Mouse (Mus musculus) telencephalon, adult 2 months (tissue): ENCODE measurements around the gene Rprd2.

Experiments used
- DNase-seq: peaks from one replicate; pipeline ENCODE4 v3.0.0-alpha.2; 2011; ENCODE audit warnings: low read depth, low spot score

Rprd2 gene

GRCm38 (mm10) chr3:95739353-95740104 is 79.1 kb downstream of the Rprd2 start, which contains the start of gene Ecm1:
Gene Ecm1, minus strand, starts transcription at chr3:95739569.
- DNase-seq: peak; percentile 32

DNA sequence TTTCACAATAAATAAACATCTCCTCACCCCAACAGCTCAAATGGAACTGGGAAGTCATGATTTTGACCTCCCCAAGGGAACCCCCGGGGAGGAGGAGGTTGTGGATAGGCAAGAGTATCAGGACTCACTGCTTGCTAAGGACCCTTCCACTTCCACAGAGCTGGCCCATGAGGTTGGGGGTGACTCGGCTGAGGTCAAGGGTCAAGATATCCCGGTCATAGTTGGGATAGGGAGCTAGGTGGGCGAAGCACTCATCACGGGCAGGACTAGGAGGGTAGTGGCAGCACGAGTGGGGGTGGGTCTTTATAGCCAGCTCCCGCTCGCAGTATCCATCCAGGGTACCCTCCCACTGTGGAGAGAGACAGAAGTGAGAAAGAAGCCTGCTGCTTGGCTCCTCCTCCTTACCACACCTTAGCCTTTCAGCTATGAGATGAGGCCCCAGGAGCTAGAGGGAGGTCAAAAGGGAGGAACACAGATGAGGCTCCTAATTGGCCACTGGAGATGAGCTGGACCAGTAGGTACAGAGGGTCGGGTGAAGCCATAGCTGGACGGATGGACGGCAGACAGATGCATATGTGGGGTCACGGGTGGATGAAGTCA is 83.5 kb downstream of the Rprd2 start:
- no peak for DNase-seq

DNA sequence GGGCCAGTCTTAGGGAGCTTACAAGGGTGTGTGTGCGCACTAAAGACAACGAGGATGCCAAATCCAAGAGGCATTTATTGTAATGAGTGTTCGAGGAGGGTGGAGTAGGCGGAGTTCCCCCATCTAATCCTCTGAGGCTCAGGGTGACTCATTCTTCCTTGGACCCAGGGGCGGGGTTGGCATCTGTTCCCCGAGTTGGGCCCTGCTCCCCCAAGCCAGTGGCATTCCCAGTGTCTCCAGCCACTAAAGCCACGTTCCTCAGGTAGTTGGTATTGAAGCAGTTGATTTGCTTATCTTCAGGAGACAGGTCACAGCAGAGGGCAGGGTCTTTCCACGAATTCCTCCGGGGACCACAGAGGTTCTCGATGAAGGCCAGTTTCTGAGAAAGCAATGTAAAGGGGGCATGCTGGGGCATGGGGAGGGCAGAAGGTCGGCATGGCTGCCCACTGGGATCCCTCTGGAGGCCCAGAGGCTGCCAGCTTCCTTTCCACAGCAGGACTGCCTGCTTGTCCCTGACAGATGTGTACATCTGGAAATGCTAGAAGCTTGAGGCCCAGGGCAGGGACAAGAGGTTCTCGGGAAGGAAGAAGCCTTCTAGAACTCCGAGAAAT is 84.5 kb downstream of the Rprd2 start:
- DNase-seq: no peak

GRCm38 (mm10) chr3:95732744-95733521 is 85.7 kb downstream of the Rprd2 start:
- DNase-seq: no peak

DNA sequence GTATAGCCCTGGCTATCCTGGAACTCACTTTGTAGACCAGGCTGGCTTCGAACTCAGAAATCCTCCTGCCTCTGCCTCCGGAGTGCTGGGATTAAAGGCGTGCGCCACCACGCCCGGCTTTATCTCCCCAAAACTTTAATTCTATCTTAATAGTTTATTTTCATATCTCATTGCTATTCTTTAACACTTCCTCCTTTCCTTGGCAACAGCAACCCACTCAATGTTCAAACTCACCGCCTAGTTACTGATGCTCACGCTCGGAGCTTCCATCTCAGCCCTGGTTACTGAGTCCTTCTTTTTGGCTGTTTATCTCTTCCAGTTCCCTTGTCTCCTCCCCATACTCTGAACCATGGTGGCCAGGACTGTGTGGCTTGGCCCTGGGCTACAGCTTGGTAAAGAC is 86.4 kb downstream of the Rprd2 start:
- no peak for DNase-seq

GRCm38 (mm10) chr3:95731802-95732201 is 86.9 kb downstream of the Rprd2 start:
- no peak for DNase-seq

DNA sequence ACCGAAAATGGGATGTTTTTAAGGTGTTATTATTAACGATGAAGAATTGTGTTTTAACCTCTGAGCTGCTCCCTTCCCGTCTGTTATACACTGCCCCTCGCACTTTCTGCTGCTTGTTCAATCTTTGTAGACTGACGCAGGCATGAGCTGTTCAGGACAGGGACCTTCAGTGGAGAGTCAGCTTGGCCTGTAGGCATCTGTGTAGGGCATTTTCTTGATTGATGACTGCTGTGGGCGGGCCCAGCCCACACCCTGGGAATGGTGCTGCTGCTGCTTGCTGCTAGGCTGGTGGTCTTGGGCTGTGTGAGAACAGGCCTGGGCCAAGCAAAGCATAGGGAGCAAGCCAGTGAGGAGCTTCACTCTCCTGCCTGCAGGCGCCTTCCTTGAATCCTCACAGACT is 88.2 kb downstream of the Rprd2 start:
- no peak for DNase-seq

GRCm38 (mm10) chr3:95728906-95729305 is 89.8 kb downstream of the Rprd2 start:
- no peak for DNase-seq

GRCm38 (mm10) chr3:95726696-95727358 is 91.8 kb downstream of the Rprd2 start:
- DNase-seq: no peak

- no peak for DNase-seq
These were observed 92.8 kb downstream of the Rprd2 start for GRCm38 (mm10) chr3:95725863-95726262.

GRCm38 (mm10) chr3:95722386-95722785 is 96.3 kb downstream of the Rprd2 start:
- DNase-seq: no peak

DNA sequence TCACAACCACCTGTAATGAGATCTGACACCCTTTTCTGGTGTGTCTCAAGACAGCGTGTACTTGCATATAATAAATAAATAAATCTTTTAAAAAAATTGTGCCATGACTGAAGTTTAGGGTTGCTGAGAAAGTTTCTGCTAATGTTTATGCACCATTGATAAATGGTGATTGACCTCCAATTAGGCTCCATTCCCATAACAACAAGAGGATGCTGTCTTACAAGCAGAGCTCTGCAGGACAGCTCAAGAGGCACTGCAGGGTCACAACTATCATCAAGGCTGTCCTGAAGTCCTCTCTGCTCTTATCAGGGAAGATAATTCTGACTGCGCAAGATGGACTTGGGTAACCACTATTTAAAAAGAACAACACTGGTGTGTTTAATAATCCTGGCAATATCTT is 100.5 kb downstream of the Rprd2 start:
- DNase-seq: no peak

- DNase-seq: no peak
These were observed 102.6 kb downstream of the Rprd2 start for GRCm38 (mm10) chr3:95716075-95716474.
